Mouse (Mus musculus): ENCODE measurements around the gene Ing1. TPM values are rescaled to one million over a fixed set of nuclear protein-coding genes. Genes with fewer than 3 reads are reported as not detected.

The Ing1 gene
- 21.8 TPM for polyA plus RNA-seq (2012; fragmentation: generic; extraction: Trizol)

DNA sequence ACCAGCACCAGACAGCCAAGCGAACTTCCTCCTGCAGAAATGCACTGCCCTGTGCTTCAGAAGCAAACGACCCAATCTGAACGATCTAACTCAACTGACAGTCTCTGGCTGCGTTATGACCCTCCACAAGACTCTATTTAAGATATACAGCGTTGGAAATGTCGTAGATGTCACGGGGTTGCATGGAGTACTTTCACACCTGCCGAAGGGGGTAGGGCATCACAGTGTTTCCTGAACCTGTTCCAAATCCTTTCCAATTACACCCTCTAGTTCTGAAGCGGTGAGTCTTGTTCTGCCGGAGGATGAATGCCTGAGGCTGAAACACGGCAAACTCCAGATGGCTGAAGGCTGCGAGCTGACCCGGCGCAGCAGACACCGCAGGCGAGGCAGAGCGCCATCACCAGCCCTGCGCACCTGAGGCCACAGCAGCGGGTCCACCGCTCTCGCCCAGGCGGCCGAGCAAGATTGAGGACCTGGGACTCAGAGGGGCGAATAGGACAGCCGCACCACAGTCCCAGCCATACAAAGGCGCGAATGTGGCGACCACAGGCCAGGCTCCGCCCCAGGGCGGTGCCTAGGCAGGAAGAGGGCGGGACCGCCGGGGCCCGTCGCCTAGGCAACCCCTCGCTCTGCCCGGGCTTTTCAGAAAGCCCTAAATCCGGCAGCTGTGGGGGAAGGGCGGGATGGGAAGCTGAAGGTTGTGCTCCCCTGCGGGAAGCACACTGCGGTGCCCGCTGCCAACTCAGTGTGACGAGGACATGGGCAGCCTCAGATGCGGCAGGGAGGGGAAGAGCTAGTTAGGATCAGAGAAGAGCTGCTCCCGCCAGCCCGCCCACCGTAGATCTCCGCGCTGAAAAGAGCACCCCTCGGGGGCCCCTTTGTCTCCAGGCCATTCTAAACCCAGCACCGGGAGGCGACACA, at the start of gene Ing1:
TSS of gene Ing1 (plus strand) at position 773 of the 921 bp plus-strand sequence.
- no peaks in the 10 kb centered on the region for H3K36me3 ChIP-seq (ENCODE audit: control insufficient read depth, insufficient read depth)
- H3K4me3 ChIP-seq = peak within 1 kb of the TSS; percentile 73
- TF ChIP-seq MYOG (IDR thresholded peaks at IDR 0.05; ENCODE audit: control insufficient read depth in 1 of 3, insufficient read depth in 1 of 3, insufficient read length in 2 of 3, low read depth in 2 of 3) = peak in 1 of 3 experiments; percentile 3
- TF ChIP-seq POLR2AphosphoS2 (IDR thresholded peaks at IDR 0.05; ENCODE audit: insufficient read length, low read depth) = peak; percentile 69
- TF ChIP-seq CEBPB (IDR thresholded peaks at IDR 0.05; ENCODE audit: insufficient read depth, poor library complexity, severe bottlenecking) = no peak
- no peak for TF ChIP-seq TCF12 (IDR thresholded peaks at IDR 0.05; ENCODE audit: insufficient read depth, poor library complexity, severe bottlenecking)
- no peak for TF ChIP-seq TCF3 (IDR thresholded peaks at IDR 0.05; ENCODE audit: insufficient read length, low read depth)
- TF ChIP-seq USF1 (IDR thresholded peaks at IDR 0.05; ENCODE audit: low read depth) = no peak
- peak in 1 of 3 experiments; percentile 46 for TF ChIP-seq MYOD1 (IDR thresholded peaks at IDR 0.05; ENCODE audit: control insufficient read depth in 1 of 3, insufficient read length in 2 of 3, low read depth in 2 of 3)
- TF ChIP-seq POLR2A (IDR thresholded peaks at IDR 0.05; ENCODE audit: insufficient read length, low read depth) = peak; percentile 74
- peak; percentile 36 for TF ChIP-seq SRF (IDR thresholded peaks at IDR 0.05; ENCODE audit: control insufficient read depth, insufficient read length, low read depth)
- peak; percentile 51 for TF ChIP-seq E2F4 (IDR thresholded peaks at IDR 0.05; ENCODE audit: insufficient read depth)
- TF ChIP-seq MAX (IDR thresholded peaks at IDR 0.05; ENCODE audit: low read depth) = no peak
- no peak for TF ChIP-seq REST (IDR thresholded peaks at IDR 0.05; ENCODE audit: insufficient read depth, insufficient read length)
- H3K27me3 ChIP-seq (ENCODE audit: control insufficient read depth, insufficient read depth, insufficient read length) = no peaks in the 10 kb centered on the region
- H3K79me2 ChIP-seq (ENCODE audit: control insufficient read depth, insufficient read depth) = peaks cover 19% of the 10 kb centered on the region
- H3K4me2 ChIP-seq (ENCODE audit: low read depth) = peak within 1 kb of the TSS; percentile 84
- H3ac ChIP-seq (ENCODE audit: control insufficient read depth, insufficient read length) = peak within 1 kb of the TSS; percentile 72

DNA sequence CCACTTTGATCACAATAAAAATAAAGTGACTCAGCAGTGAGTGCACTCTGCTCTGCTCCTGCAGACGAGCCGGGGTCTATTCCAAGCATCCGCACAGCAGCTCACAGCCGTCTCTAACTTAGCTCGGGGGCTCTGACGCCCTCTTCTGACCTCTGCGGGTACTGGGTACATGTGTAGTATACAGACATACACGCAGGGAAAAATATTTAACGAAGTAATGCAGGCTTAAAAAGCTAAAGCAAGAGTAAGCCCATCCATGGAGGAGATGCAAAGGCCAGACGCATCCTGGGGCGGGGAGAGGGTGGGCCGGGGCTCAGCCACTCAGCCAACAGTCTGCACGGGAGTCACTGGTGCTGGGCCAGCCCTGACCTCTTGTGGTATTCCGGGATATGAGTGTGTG, 49.3 kb upstream of the Ing1 start:
- Histone ChIP-seq H3K36me3 (ENCODE audit: control insufficient read depth, insufficient read depth) (peaks cover 36% of the 10 kb centered on the region), H3K4me2 (ENCODE audit: low read depth) (no peak overlapping the region), H3K4me3 (no peak overlapping the region), H3K79me2 (ENCODE audit: control insufficient read depth, insufficient read depth) (peaks cover 7% of the 10 kb centered on the region), H3K27me3 (ENCODE audit: control insufficient read depth, insufficient read depth, insufficient read length) (no peaks in the 10 kb centered on the region), H3ac (ENCODE audit: control insufficient read depth, insufficient read length) (no peak overlapping the region)
- TF ChIP-seq TCF3 (IDR thresholded peaks at IDR 0.05; ENCODE audit: insufficient read length, low read depth) (no peak), SRF (IDR thresholded peaks at IDR 0.05; ENCODE audit: control insufficient read depth, insufficient read length, low read depth) (no peak), MAX (IDR thresholded peaks at IDR 0.05; ENCODE audit: low read depth) (no peak), POLR2A (IDR thresholded peaks at IDR 0.05; ENCODE audit: insufficient read length, low read depth) (no peak), MYOD1 (IDR thresholded peaks at IDR 0.05; ENCODE audit: control insufficient read depth in 1 of 3, insufficient read length in 2 of 3, low read depth in 2 of 3) (no peak), REST (IDR thresholded peaks at IDR 0.05; ENCODE audit: insufficient read depth, insufficient read length) (no peak), TCF12 (IDR thresholded peaks at IDR 0.05; ENCODE audit: insufficient read depth, poor library complexity, severe bottlenecking) (no peak), POLR2AphosphoS2 (IDR thresholded peaks at IDR 0.05; ENCODE audit: insufficient read length, low read depth) (no peak), USF1 (IDR thresholded peaks at IDR 0.05; ENCODE audit: low read depth) (no peak), MYOG (IDR thresholded peaks at IDR 0.05; ENCODE audit: control insufficient read depth in 1 of 3, insufficient read depth in 1 of 3, insufficient read length in 2 of 3, low read depth in 2 of 3) (no peak), E2F4 (IDR thresholded peaks at IDR 0.05; ENCODE audit: insufficient read depth) (no peak), CEBPB (IDR thresholded peaks at IDR 0.05; ENCODE audit: insufficient read depth, poor library complexity, severe bottlenecking) (no peak)

DNA sequence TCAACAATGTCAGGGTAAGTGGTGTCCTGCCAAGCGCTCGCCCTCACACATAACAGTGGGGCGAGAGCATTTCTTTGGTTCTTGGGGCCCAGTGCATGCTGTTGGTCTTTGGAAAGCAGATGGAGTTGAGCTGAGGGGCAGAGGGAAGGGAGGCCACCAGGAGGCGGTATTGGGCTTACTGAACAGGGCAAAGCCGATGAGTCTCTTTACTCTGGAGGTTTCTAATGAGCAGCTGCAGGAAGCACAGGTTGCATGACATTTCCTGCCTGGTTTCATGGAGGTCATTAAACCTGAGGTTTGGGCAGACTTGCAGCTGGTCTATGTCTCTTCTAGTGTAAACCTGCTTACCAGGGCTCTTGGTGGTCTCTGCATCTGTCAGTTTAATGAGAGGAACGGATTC, 48.6 kb upstream of the Ing1 start:
- Histone ChIP-seq H3K4me3 (no peak overlapping the region), H3ac (ENCODE audit: control insufficient read depth, insufficient read length) (no peak overlapping the region), H3K27me3 (ENCODE audit: control insufficient read depth, insufficient read depth, insufficient read length) (no peaks in the 10 kb centered on the region), H3K79me2 (ENCODE audit: control insufficient read depth, insufficient read depth) (no peaks in the 10 kb centered on the region), H3K36me3 (ENCODE audit: control insufficient read depth, insufficient read depth) (peaks cover 41% of the 10 kb centered on the region), H3K4me2 (ENCODE audit: low read depth) (no peak overlapping the region)
- TF ChIP-seq REST (IDR thresholded peaks at IDR 0.05; ENCODE audit: insufficient read depth, insufficient read length) (no peak), USF1 (IDR thresholded peaks at IDR 0.05; ENCODE audit: low read depth) (no peak), POLR2AphosphoS2 (IDR thresholded peaks at IDR 0.05; ENCODE audit: insufficient read length, low read depth) (no peak), MYOG (IDR thresholded peaks at IDR 0.05; ENCODE audit: control insufficient read depth in 1 of 3, insufficient read depth in 1 of 3, insufficient read length in 2 of 3, low read depth in 2 of 3) (no peak), TCF12 (IDR thresholded peaks at IDR 0.05; ENCODE audit: insufficient read depth, poor library complexity, severe bottlenecking) (no peak), MAX (IDR thresholded peaks at IDR 0.05; ENCODE audit: low read depth) (no peak), E2F4 (IDR thresholded peaks at IDR 0.05; ENCODE audit: insufficient read depth) (no peak), POLR2A (IDR thresholded peaks at IDR 0.05; ENCODE audit: insufficient read length, low read depth) (no peak), CEBPB (IDR thresholded peaks at IDR 0.05; ENCODE audit: insufficient read depth, poor library complexity, severe bottlenecking) (no peak)

DNA sequence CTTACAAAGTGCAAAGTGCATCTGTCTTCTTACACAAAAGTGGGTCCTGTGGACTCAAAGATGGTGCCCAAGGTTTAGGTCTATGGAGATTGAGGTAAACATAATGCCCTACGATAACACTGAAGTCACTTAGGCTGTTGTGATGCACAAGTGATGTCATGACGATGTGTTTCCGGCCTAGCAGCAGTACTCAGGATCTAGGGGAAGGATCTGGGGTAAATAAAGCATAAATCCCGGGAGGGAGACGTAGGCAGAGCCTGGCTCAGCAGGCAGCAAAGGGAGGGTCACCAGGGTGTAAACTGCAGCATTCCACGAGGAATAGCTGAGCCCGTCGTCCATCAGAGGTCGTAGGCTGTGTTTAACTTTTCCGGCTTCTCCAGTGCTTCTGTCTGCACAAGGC, 46.5 kb upstream of the Ing1 start:
- Histone ChIP-seq H3ac (ENCODE audit: control insufficient read depth, insufficient read length) (no peak overlapping the region), H3K36me3 (ENCODE audit: control insufficient read depth, insufficient read depth) (peaks cover 40% of the 10 kb centered on the region), H3K4me2 (ENCODE audit: low read depth) (no peak overlapping the region), H3K4me3 (no peak overlapping the region), H3K79me2 (ENCODE audit: control insufficient read depth, insufficient read depth) (no peaks in the 10 kb centered on the region), H3K27me3 (ENCODE audit: control insufficient read depth, insufficient read depth, insufficient read length) (no peaks in the 10 kb centered on the region)
- no peak for TF ChIP-seq E2F4 (IDR thresholded peaks at IDR 0.05; ENCODE audit: insufficient read depth)
- no peak for TF ChIP-seq REST (IDR thresholded peaks at IDR 0.05; ENCODE audit: insufficient read depth, insufficient read length)
- no peak for TF ChIP-seq POLR2A (IDR thresholded peaks at IDR 0.05; ENCODE audit: insufficient read length, low read depth)
- TF ChIP-seq TCF3 (IDR thresholded peaks at IDR 0.05; ENCODE audit: insufficient read length, low read depth) = no peak
- TF ChIP-seq MAX (IDR thresholded peaks at IDR 0.05; ENCODE audit: low read depth) = no peak
- TF ChIP-seq MYOD1 (IDR thresholded peaks at IDR 0.05; ENCODE audit: control insufficient read depth in 1 of 3, insufficient read length in 2 of 3, low read depth in 2 of 3) = no peak
- TF ChIP-seq CEBPB (IDR thresholded peaks at IDR 0.05; ENCODE audit: insufficient read depth, poor library complexity, severe bottlenecking) = no peak
- no peak for TF ChIP-seq USF1 (IDR thresholded peaks at IDR 0.05; ENCODE audit: low read depth)
- TF ChIP-seq POLR2AphosphoS2 (IDR thresholded peaks at IDR 0.05; ENCODE audit: insufficient read length, low read depth) = no peak
- TF ChIP-seq MYOG (IDR thresholded peaks at IDR 0.05; ENCODE audit: control insufficient read depth in 1 of 3, insufficient read depth in 1 of 3, insufficient read length in 2 of 3, low read depth in 2 of 3) = no peak
- no peak for TF ChIP-seq SRF (IDR thresholded peaks at IDR 0.05; ENCODE audit: control insufficient read depth, insufficient read length, low read depth)

All from myocyte (in vitro differentiated cells).